Mouse (Mus musculus) ES-E14 (cell line): Measurements from ENCODE around the gene Fpr-rs7.

Experiments
- CHD2 ChIP-seq: IDR thresholded peaks from 2 replicates; pipeline ENCODE4 v1.6.1; 2014; ENCODE audit warnings: mild to moderate bottlenecking, low read depth, low read length, inconsistent platforms
- HCFC1 ChIP-seq: IDR thresholded peaks from 2 replicates; pipeline ENCODE4 v1.6.1; 2012; ENCODE audit warnings: low read length, inconsistent platforms, borderline replicate concordance; ENCODE audit not compliant: insufficient read depth
- MAFK ChIP-seq: IDR thresholded peaks from 2 replicates; pipeline ENCODE4 v1.6.1; 2014; ENCODE audit warnings: mild to moderate bottlenecking, low read depth, low read length, inconsistent platforms; ENCODE audit not compliant: insufficient read depth
- ZC3H11A ChIP-seq: IDR thresholded peaks from 2 replicates; pipeline ENCODE4 v1.6.1; 2012; ENCODE audit warnings: low read depth, mild to moderate bottlenecking, inconsistent platforms, low read length, borderline replicate concordance
- ZNF384 ChIP-seq: IDR thresholded peaks from 2 replicates; pipeline ENCODE4 v1.6.1; 2012; ENCODE audit warnings: low read depth, low read length, inconsistent platforms

GRCm38 (mm10) chr17:20114126-20114525, at the start of gene Fpr-rs7:
- TF ChIP-seq HCFC1 (no peak), CHD2 (no peak), ZC3H11A (no peak), MAFK (no peak), ZNF384 (no peak)
